Mouse (Mus musculus): ENCODE data around the gene Nudt16l1.

Nudt16l1 gene

DNA sequence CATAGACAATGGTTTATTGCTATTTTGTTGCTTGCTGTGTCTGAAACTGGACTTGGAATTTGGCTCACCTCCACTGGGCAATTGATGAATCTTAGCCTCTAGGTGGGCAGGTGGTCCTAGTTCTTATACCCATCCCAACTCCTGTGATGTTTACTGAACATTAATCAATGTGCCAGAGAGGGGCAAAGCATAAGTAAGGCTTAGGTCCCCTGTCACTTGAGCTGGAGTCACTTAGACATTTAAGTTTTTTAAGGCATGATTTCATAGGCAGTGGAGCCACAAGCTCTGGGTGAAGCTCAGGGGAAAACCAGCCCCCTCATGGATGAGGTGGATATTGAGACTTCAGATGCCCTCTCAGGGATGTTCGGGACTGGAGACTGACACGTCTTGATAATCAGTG lies at the start of gene Nudt16l1:
Gene Nudt16l1 (plus strand): TSS at position 301 of the 400 bp plus-strand sequence.
- DNase-seq (ENCODE audit: low spot score): no peak

DNA sequence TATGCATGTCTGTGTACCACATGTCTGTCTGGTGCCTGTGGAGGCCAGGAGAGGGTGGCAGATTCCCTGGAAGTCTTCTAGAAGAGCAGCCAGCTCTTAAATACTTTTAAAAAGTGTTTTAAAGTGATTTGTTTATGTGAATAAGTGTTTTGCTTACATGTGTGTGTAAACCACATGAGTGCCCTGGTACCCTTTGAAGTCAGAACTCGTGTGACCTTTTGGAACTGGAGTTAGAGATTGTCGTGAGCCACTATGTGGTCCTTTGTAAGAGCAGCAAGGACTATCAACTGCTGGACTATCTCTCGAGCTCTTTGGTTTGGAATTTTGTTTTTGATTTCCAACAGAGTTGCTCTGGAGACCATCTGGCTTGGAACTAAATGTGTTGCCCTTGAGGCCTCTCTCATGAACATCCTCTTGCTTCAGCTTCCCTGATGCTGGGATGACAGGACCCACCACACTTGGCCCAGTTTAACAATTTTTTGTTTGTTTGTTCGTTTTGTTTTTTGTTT lies 48.3 kb upstream of the Nudt16l1 start:
- no peak for DNase-seq (ENCODE audit: low spot score)

DNA sequence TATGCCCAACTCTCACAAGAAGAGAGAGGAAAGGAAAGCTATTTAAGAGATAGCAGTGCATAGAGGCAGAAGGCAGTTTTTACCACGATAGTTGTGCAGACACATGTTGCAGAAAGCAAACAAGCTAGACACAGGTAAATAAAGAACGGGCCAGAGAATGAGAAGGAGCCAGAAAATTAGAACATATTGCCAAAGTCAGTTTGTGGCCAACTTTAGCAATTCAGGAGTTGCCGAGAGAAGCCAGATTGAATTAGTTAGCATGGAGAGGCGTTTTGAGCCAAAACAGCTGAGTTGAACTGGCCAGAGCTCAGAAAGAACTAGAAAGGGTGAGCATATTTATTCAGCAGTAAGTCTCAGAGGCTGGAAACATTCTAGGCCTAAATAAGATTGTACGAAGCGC lies 46.4 kb upstream of the Nudt16l1 start:
- DNase-seq (ENCODE audit: low spot score): no peak

DNA sequence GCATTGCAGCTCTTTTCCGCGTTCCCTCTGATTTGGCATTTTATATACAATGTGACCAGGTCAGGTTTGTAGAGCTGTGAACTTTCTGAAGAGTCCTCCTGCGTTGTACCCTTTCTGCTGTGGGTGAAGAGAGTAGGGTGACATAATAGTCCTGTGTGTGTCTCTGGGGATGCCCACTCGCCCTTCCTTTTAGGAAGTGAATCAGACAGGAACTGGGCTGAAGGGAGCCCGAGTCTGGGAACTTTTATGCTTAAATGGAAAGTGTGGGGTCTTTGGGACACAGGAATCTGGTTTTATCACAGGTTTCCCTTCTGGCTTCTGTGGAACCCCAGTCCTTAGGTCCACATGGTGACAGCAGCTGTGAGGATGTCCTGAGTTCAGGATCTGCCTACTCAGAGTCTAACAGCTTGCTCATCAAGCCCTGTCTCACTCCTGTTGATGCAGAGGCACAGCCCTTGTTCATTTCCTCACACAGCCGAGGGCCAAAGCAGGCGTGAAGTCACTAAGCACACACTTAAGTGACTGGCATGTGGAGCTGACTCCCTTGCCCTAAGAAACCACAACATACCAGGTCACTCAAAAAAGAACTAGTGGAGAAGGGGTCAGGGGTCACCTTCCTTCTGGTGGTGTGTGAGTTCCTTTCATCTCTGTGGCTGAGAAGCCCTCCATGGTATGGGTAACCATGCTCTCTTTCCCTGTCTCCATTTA lies 44.2 kb upstream of the Nudt16l1 start:
- DNase-seq (ENCODE audit: low spot score): no peak

DNA sequence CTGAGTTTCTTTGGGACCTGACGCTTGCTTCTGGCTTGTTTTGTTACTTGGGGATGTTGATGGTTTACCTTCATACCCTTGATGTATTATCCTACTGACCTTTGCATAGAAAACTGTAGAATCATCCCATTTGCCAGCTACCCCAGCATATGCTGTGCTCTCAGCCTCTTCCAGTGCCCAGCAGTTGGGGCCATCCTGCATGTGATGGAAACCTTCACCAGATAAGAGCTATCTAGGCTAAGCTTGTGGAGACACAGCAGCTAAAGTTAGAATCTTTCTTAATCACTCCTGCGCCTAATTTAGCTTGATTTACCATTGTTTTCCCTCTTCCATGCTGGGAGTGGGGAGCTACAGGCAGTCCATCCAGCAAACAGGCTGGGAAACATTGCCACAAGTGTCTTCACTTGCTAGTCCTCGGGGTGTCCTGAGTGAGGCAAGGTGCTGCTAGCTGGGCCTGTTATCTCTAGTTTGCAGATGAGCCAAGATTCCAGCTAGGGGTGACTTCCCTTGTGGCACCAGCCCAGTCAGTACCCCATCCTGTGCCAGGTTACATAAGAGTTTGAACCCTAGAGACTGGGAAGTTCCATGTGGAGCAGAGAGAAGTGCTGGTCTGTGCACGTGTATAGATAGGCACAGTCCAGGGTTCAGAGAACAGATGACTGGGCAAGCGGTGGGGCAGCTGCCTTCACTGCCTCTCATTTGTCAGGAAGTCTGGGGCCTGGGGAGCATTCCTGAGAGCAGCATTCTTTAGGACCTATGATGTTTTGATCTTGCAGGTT lies 42.1 kb upstream of the Nudt16l1 start:
- no peak for DNase-seq (ENCODE audit: low spot score)

DNA sequence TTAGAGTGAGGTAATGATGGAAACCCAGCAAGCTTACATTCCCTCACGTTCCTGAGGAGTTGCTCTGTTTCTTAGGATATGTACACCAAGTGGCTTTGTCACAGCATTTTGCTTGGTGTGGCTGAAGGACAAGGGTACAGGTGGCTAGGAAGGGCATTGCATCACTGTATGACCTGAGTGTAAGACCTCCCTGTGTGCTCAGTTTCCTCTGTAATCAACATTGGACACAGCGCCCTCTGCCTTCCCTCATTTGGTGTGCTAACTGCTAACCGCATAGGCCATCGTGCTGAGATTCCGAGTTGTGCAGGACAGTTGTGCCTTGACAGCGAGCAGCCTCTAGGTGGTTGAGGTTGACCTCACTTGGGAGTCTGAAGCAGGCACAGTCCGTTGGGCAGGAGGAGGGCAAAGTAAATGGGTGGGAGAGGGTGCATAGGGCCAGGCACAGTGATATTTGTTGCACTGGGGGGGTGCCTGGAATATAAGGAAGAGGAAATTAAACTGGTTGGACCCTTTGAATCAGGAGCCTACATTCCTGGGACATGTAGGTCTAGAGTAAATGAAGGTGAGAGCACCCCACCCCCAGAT lies 41.3 kb upstream of the Nudt16l1 start:
- DNase-seq (ENCODE audit: low spot score): no peak

DNA sequence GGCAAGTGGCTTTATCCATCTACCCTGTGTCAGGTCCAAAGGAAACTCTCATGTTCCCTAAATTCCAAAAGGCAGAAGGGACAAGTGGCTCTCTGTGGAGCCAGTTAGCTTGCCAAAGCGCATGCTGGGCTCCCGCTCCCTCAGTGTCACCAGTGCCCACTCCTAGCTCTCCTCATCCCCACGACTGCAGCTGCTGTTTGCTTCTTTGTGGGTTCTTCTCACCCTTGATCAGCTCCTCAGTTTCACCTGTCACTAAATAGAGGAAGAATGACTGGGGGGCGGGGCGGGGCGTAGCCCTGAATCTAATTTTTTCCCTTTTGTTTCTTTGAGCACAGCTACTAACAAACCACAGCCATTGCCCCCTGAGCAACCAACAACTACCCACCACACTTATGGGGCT lies 39.7 kb upstream of the Nudt16l1 start:
- no peak for DNase-seq (ENCODE audit: low spot score)

DNA sequence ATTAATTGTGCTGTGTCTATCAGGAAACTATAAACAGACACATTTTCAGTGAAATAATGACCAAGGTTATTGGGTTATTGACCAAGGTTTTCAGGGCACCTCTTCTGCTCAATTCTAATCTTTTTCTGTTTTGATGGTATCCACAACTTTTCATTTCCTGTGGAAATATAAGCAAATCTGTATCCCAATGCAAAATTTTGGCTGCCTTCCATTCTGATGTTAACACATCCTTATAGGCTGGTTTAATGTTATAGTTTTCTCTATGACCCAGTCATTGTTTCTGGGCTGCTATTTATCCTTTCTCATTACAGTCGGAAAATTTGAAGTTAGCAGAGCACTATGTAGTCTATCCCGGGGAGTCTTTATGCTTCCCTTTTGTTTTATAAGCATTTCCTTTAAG lies 38.9 kb upstream of the Nudt16l1 start:
- no peak for DNase-seq (ENCODE audit: low spot score)

DNA sequence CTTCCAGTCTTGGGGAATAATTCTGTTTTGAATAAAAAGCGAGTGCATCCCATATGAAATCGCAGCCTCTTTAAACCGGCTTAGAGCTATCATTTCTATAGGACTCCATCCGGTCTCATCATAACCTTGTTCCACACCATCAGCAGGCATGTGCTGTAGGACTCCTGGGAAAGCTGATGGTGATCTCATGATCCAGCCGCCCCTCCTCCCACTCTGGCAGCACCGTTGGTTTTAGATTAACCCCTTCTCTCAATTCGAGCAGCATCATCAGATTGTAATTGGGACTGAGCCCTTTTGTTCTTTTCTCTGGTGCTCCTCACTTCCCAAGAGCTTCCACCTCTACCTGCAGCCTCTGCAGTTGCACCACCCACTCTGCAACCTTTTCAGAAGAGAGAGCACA lies 37.4 kb upstream of the Nudt16l1 start:
- no peak for DNase-seq (ENCODE audit: low spot score)

DNA sequence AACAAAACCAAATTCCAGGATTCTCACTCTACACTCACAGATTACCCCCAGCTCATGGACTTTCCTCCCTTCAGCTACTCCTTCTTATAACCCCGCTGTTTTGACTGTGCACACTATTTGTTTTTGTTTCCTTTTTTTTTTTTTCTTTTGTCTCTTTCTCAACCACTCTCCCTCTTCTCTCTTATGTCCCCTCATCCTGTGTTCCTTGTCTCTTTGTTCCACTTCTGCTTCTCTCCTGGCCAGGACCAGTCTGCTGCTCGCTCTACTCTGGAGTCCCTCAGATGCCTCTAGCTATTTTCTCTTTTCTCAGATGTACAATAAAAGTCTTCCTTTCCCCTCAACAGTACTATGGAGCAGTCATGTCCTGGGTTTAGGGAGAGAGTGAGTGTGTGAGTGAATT lies 36.2 kb upstream of the Nudt16l1 start:
- DNase-seq (ENCODE audit: low spot score): no peak

DNA sequence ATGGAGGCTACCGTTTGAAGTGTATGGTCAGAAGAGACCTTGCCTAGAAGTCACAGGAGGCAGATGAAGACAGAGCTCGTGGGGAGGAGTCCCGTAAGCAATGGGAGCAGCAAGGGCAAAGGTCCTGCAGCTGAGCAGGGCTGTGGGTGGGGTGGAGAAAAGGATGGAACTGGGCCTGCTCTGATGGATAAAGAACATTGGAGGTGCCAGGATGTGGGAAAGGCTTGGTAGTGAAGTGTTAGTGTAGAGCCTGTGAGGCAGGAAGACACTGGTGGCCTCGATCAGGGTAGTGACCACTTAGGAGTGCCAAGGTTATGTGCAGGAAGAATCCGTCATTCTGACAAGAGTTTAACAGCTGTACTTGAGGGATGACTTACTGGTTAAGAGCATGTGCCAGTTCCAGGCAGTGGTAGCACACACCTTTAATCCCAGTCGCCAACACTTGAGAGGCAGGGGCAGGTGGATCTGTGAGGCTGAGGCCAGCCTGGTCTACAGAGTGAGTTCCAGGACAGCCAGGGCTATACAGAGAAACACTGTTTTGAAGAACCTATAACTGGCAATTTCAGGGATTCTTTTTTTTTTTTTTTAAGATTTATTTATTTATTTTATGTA lies 35.0 kb upstream of the Nudt16l1 start:
- DNase-seq (ENCODE audit: low spot score): no peak

DNA sequence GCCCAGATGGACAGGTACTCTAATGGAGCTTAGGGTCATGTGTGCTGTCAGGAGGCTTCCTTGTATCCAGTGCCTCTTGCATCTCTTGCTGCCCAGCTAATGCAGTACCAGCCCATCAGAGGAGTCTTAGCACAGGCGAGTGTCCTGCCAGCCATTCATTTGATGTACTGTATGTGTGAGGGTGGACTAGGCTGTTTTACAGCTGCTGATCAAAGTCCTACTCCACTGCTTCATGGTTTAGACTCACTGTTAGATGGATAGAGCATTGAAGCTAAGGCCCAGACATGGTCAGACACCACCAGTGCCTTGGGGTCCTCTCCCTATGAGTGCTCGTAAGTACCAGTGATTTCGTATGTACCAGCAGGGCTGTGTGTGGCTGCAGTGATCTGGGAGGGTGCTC lies 33.7 kb upstream of the Nudt16l1 start:
- DNase-seq (ENCODE audit: low spot score): no peak

DNA sequence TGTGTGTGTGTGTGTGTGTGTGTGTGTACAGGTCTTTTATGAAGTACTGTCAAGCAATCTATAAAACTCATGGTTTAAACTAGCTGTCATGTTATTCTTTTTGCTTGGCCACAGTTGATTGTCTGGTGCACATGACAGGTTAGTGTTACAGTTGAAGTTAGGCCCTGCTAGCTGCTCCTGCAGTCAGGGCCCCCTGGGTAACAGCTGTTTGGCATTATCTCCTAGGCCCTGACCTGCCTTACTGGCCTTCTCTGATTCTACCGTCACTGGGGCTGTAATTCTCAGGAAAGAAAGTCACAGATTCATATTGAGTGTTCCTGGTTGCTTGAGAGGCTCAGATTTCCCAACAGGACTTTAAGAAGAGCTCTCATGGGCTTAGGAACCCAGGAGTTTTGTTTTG lies 33.0 kb upstream of the Nudt16l1 start:
- DNase-seq (ENCODE audit: low spot score): no peak

DNA sequence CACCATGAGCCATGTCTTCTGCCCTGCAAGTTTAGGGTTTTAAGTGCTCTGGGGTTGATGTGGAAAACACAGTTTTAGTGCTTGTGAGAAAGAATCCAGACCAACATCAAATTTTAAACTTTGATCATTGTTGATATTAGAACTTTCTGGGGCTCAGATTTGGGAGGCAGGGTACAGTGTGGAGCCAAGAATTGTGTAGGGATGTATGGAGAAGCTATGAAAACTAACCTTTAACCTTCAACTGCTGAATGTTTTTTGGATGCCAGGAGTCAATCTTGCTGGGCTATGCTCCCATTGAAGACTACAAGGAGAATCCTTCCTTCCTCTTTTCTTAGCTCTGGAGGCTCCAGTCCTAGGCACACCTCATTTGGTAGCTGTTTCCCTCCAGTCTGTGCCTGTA lies 32.0 kb upstream of the Nudt16l1 start:
- DNase-seq (ENCODE audit: low spot score): no peak

DNA sequence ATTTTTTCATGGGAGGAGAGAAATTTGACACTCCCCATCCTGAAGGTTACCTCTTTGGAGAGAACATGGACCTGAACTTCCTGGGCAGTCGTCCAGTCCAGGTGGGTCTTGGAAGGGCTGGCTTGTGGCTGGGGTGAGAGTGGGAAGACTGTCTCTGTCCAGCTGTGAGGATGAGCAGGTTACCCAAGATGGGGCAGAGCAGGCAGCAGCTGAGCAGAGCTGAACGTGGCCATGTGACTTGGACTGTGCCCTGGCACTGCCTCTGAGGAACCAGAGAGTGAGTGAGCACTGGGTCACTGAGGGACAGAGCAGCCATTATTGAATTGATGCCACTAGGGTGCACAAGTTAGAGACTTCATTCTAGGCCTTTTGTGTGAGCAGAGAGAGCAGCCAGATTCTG lies 31.2 kb upstream of the Nudt16l1 start:
- DNase-seq (ENCODE audit: low spot score): no peak

DNA sequence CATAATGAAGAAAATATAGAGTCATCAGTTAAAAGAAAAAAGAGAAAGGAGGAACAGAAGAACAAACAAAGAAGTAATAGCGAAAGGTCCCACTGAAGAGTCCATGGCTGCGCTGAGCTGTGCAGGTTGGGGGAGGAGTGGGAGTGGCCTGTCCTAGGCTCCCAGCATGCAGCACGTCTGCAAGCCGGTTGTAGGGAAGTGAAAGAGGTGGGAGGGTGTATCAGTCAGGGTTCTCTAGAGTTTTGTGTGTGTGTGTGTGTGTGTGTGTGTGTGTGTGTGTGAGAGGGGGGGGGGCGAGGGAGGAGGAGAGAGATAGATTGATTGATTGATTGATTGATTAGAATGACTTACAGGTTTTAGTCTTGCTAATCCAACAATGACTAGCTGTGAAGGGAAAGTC lies 30.6 kb upstream of the Nudt16l1 start:
- no peak for DNase-seq (ENCODE audit: low spot score)

DNA sequence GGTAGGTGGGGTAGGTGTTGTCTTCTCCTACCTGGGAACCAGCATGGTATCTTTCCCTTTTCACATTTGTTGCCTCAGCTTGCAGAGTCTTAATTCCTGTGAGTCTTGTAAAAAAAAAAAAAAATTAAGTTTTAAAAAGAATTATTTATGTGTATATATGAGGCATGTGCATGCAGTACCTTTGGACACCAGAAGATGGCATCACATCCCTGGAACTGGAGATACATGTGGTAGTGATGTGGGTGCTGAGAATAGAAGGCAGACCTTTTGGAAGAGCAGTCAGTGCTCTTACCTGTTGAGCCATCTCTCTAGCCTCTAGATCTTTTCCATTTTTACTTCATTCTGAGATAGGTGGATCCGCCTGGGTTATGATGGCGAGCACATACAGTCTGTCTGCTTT lies 28.8 kb upstream of the Nudt16l1 start:
- DNase-seq (ENCODE audit: low spot score): no peak

DNA sequence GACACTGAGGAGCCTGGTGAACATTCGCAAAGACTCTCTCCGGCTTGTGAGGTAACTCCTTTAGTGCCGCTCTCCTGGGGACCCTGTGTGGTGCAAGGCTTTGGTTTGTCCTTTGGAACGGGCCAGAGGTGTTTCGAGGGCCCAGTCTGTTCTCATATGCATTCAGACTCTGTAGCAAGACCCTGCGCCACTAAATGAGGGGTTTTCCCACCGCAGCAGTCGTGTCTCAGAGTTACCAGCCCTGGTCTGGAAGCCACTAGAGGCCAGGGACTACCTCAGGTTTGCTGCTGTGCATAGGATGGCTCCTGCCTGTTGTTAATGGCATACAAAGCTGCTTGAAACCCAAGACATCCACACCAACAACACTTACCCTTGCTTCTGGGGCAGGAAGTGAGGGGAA lies 27.8 kb upstream of the Nudt16l1 start:
- DNase-seq (ENCODE audit: low spot score): no peak

DNA sequence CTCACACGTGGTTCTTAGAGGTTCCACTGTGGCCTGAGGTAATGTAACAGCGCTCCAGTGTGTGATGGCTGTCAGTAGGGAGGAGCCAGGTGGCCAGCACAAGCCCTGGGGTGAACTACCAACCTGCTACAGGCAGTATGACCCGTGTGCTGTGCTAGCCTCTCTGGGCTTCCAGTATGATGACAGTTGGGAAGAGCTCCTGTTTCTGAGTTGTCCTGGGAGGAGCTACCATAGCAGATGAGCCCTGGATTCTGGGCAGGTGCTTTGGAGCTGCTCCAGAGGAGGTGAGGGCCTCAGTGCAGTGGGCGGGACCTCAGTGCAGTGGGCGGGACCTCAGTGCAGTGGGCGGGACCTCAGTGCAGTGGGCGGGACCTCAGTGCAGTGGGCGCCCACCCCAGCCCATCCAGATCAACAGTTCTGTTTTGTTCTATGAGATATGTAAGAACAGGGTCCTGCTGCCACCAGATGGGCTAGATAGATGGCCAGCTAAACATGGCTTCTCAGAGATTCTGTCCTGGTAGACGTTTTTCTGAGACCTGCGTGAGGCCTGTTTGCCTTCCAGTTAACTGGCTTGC lies 26.4 kb upstream of the Nudt16l1 start:
- DNase-seq (ENCODE audit: low spot score): no peak

DNA sequence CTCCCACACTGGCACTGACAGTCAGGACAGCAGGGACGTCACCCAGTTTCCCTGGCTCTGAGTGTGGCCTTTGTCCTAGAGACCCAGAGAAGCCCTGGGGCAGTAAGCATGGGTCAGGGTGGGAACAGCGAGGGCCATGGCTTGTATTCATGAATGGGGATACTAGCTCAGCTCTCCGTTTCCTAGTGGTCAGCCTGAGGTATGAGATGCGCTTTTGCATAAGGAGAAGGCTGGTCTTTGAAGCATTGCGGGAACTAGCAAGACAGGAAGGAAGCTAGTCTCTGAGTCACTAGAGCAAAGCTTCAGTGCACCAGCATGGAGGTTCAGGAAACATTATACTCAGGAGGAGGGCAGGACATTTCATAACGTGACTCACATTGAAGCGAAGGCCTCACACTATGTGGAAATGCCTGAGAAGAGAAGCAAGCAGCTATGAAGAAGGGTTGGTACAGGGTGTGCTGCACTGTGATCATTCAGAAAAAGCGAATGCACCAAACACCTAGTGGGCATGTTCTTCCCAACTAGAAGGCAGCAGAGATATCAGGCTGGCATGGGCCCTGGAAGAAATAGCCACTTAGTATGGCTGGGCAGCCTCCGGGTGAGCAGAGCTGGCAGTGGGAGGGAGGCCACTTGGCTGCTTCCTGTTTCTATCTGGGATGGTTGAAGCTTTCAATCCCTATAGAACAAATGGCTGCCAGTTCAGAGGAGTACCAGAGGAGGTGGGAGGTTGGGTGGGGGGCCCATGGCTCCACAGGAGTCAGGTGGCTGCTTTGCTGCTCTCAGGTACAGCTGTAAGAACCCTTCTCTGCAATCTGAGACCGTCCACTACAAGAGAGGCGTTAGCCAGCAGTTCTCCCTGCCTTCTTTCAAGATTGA lies 25.4 kb upstream of the Nudt16l1 start:
- no peak for DNase-seq (ENCODE audit: low spot score)

Measured in urinary bladder, postnatal 10 days (tissue).